Mouse (Mus musculus) cerebral cortex, adult 2 months (tissue): ENCODE data around the gene Nktr.

ENCODE experiments used
- WGBS: fragments of 180-500 bp; shearing (Covaris S2); methylation state at CpG from one replicate; pipeline ENCODE4 v1.1.7; 2018; 5-methylcytosine and 5-hydroxymethylcytosine counted together

Nktr gene

GRCm38 (mm10) chr9:121761091-121761665 is 42.2 kb downstream of the Nktr start:
- WGBS: 45% methylated on average over 10 of the region's 10 CpGs

- 72% methylated on average over 8 of the region's 8 CpGs for WGBS
Measured at GRCm38 (mm10) chr9:121761787-121762186, 42.8 kb downstream of the Nktr start.

- 88% methylated on average over 10 of the region's 10 CpGs for WGBS
Measured at GRCm38 (mm10) chr9:121762248-121762647, 43.3 kb downstream of the Nktr start.

GRCm38 (mm10) chr9:121762761-121763160 is 43.8 kb downstream of the Nktr start:
- 83% methylated on average over 25 of the region's 25 CpGs for WGBS

GRCm38 (mm10) chr9:121763716-121764115 is 44.7 kb downstream of the Nktr start:
- WGBS: 74% methylated on average over 19 of the region's 19 CpGs

GRCm38 (mm10) chr9:121765166-121765855 is 46.3 kb downstream of the Nktr start:
- 68% methylated on average over 16 of the region's 16 CpGs for WGBS

GRCm38 (mm10) chr9:121772412-121772811 is 53.4 kb downstream of the Nktr start:
- 65% methylated on average over 5 of the region's 5 CpGs for WGBS

GRCm38 (mm10) chr9:121775951-121776350 is 57.0 kb downstream of the Nktr start:
- WGBS: 55% methylated on average over 10 of the region's 10 CpGs

GRCm38 (mm10) chr9:121776511-121776910 is 57.5 kb downstream of the Nktr start:
- whole genome bisulfite sequencing: 44% methylated on average over 7 of the region's 7 CpGs

- WGBS: 13% methylated on average over 30 of the region's 30 CpGs
Measured at GRCm38 (mm10) chr9:121777484-121778065, 58.6 kb downstream of the Nktr start, which contains the start of gene Klhl40. Gene Klhl40, plus strand, starts transcription at chr9:121777607.

GRCm38 (mm10) chr9:121778066-121778624 is 59.2 kb downstream of the Nktr start:
- WGBS: 7% methylated on average over 54 of the region's 54 CpGs

- WGBS: 91% methylated on average over 12 of the region's 12 CpGs
Measured at GRCm38 (mm10) chr9:121784801-121785200, 65.8 kb downstream of the Nktr start.

- 89% methylated on average over 8 of the region's 8 CpGs for WGBS
Measured at GRCm38 (mm10) chr9:121785261-121785660, 66.3 kb downstream of the Nktr start.

GRCm38 (mm10) chr9:121786359-121786758 is 67.4 kb downstream of the Nktr start:
- WGBS: 42% methylated on average over 2 of the region's 2 CpGs

GRCm38 (mm10) chr9:121791206-121791605 is 72.2 kb downstream of the Nktr start:
- WGBS: 25% methylated on average over 5 of the region's 5 CpGs

- WGBS: 37% methylated on average over 24 of the region's 24 CpGs
Measured at GRCm38 (mm10) chr9:121791757-121792521, 73.0 kb downstream of the Nktr start, which contains the start of gene Hhatl. Gene Hhatl, minus strand, starts transcription at chr9:121792507.

- WGBS: 23% methylated on average over 1 of the region's 1 CpGs
Measured at GRCm38 (mm10) chr9:121794972-121795539, 76.1 kb downstream of the Nktr start.

- 57% methylated on average over 12 of the region's 12 CpGs for WGBS
Measured at GRCm38 (mm10) chr9:121797722-121798121, 78.8 kb downstream of the Nktr start.

- 60% methylated on average over 6 of the region's 6 CpGs for WGBS
Measured at GRCm38 (mm10) chr9:121798887-121799520, 80.0 kb downstream of the Nktr start.

GRCm38 (mm10) chr9:121802747-121803146 is 83.8 kb downstream of the Nktr start:
- 79% methylated on average over 7 of the region's 7 CpGs for WGBS
